Comparison of ENCODE assay signal across 8 mouse cellular contexts in the genomic region with DNA sequence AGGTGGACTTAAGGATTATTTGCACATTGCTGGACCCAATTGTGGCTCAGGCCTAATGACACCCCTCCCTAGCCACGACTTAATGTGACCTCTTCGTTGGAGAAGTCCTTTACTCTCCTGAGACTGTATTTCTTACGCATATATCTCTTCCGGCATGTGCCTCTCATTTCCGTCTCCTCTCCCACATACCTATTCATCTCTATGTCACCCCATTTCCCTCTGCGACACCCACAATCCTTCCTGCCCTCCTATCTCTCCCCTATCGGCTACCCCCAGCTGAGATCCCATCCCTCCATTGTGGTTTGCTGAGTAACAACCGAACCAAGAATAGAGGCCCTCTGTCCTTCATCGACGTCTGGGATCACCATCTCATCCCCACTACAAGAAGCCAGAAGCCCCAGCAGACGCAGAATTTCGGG. TPM values are rescaled to one million over a fixed set of nuclear protein-coding genes. Genes with fewer than 3 reads are reported as not detected.
DNase-seq lines count a peak whose midpoint lies in the region; ATAC-seq lines count a peak whose summit lies in the region.

No protein-coding gene starts in this region.

- no peaks in the 10 kb centered on the region for H3K36me3 ChIP-seq in kidney, embryonic 14.5 days (ENCODE audit: control insufficient read depth, insufficient read depth, low read length)
- H3K36me3 ChIP-seq in intestine, embryonic 14.5 days (ENCODE audit: control insufficient read depth, insufficient read depth, low read length): no peaks in the 10 kb centered on the region

- no peak for ATAC-seq in kidney, embryonic 14.5 days (ENCODE audit: low FRiP score, low TSS enrichment)
- peak; percentile 45 for ATAC-seq in common myeloid progenitor, adult 5-6 weeks (replicated peaks; ENCODE audit: low read depth, poor library complexity, severe bottlenecking)
- no peak for ATAC-seq in intestine, embryonic 14.5 days (replicated peaks; ENCODE audit: low FRiP score, low TSS enrichment, low read depth)
- 0 out of 2 replicates have a peak, but pooled peaks have one; percentile 1 for ATAC-seq in monocyte, adult 5-6 weeks (replicated peaks; ENCODE audit: insufficient number of reproducible peaks, low FRiP score, low TSS enrichment, poor library complexity, severe bottlenecking)

- H3K9me3 ChIP-seq in kidney, embryonic 14.5 days (ENCODE audit: control insufficient read depth, low read length): no peaks in the 10 kb centered on the region
- no peaks in the 10 kb centered on the region for H3K9me3 ChIP-seq in intestine, embryonic 14.5 days (ENCODE audit: control insufficient read depth, low read length)

- no peak for DNase-seq in kidney, adult 8-10 months
- DNase-seq in intestine, embryonic 14.5 days (ENCODE audit: low spot score): no peak
- no peak for DNase-seq in T-cell, adult 2 months (ENCODE audit: low spot score)
- DNase-seq in right cerebral cortex, postnatal 14 days: no peak
- no peak for DNase-seq in urinary bladder, adult 2 months (ENCODE audit: low spot score)

- H3K27ac ChIP-seq in kidney, embryonic 14.5 days (ENCODE audit: low read depth, low read length): no peak overlapping the region
- H3K27ac ChIP-seq in intestine, embryonic 14.5 days (ENCODE audit: low read depth): 0 out of 2 replicates have a peak overlapping the region, but pooled peaks have one; percentile 3

- H3K4me2 ChIP-seq in kidney, embryonic 14.5 days (replicated peaks; ENCODE audit: low read depth, low read length): peak overlapping the region; percentile 94
- peak overlapping the region; percentile 90 for H3K4me2 ChIP-seq in intestine, embryonic 14.5 days (ENCODE audit: low read length)

- 9% methylated on average over 12 of the region's 12 CpGs for WGBS in kidney, embryonic 14.5 days
- WGBS in intestine, embryonic 14.5 days: 14% methylated on average over 12 of the region's 12 CpGs

- peak overlapping the region; percentile 68; the same call in 1 of the 2 replicates for H3K9ac ChIP-seq in kidney, embryonic 14.5 days (ENCODE audit: low read depth, low read length)
- H3K9ac ChIP-seq in intestine, embryonic 14.5 days (ENCODE audit: low read length): no peak overlapping the region

- H3K4me1 ChIP-seq in kidney, embryonic 14.5 days (ENCODE audit: control insufficient read depth, insufficient read depth, low read length): peaks cover 18% of the 10 kb centered on the region
- peaks cover 10% of the 10 kb centered on the region; the same call in 1 of the 2 replicates for H3K4me1 ChIP-seq in intestine, embryonic 14.5 days (replicated peaks; ENCODE audit: control insufficient read depth, insufficient read depth, low read length)

- peak overlapping the region; percentile 59 for H3K4me3 ChIP-seq in kidney, embryonic 14.5 days (ENCODE audit: low read length)
- H3K4me3 ChIP-seq in intestine, embryonic 14.5 days (ENCODE audit: low read depth, low read length): peak overlapping the region; percentile 59

- peaks cover 20% of the 10 kb centered on the region for H3K27me3 ChIP-seq in kidney, embryonic 14.5 days (ENCODE audit: control insufficient read depth, insufficient read depth, low read length)
- peaks cover 13% of the 10 kb centered on the region; the same call in 1 of the 2 replicates for H3K27me3 ChIP-seq in intestine, embryonic 14.5 days (replicated peaks; ENCODE audit: control insufficient read depth, insufficient read depth, low read length)

RNA-seq across cellular contexts. Expression of a gene that starts 2.8 kb away (rescaled TPM):
- polyA plus RNA-seq in kidney, embryonic 14.5 days (2014; fragmentation: Nextera tagmentation; extraction: Ambion mirVana): 3.8 and 5.1 TPM in 2 replicates
- total RNA-seq in common myeloid progenitor, adult 5-6 weeks (2017): 47.9 and 84.6 TPM in 2 replicates
- polyA plus RNA-seq in intestine, embryonic 14.5 days (2014; fragmentation: Nextera tagmentation; extraction: Ambion mirVana): 2.4 and 3.2 TPM in 2 replicates
- 59.4 to 115 TPM (median 71.4 TPM) in 3 replicates for total RNA-seq in monocyte, adult 5-6 weeks (2017)
- polyA plus RNA-seq in urinary bladder, adult 2 months (2012; rRNA removed): 16.2 and 27.6 TPM in 2 replicates

RNA-seq across cellular contexts. Expression of a gene that starts 9.0 kb away (rescaled TPM):
- 33.6 and 36.5 TPM in 2 replicates for polyA plus RNA-seq in kidney, embryonic 14.5 days (2014; fragmentation: Nextera tagmentation; extraction: Ambion mirVana)
- total RNA-seq in common myeloid progenitor, adult 5-6 weeks (2017): 39.3 and 60.3 TPM in 2 replicates
- 27.2 and 32.0 TPM in 2 replicates for polyA plus RNA-seq in intestine, embryonic 14.5 days (2014; fragmentation: Nextera tagmentation; extraction: Ambion mirVana)
- total RNA-seq in monocyte, adult 5-6 weeks (2017): 29.3 to 50.4 TPM (median 44.2 TPM) in 3 replicates
- 25.6 TPM in 2 replicates for polyA plus RNA-seq in urinary bladder, adult 2 months (2012; rRNA removed)

RNA-seq across cellular contexts. Expression of a gene that starts 14.6 kb away (rescaled TPM):
- 1.8 and 2.5 TPM in 2 replicates for polyA plus RNA-seq in kidney, embryonic 14.5 days (2014; fragmentation: Nextera tagmentation; extraction: Ambion mirVana)
- total RNA-seq in common myeloid progenitor, adult 5-6 weeks (2017): 0.46 and 0.87 TPM in 2 replicates
- 2.2 and 2.6 TPM in 2 replicates for polyA plus RNA-seq in intestine, embryonic 14.5 days (2014; fragmentation: Nextera tagmentation; extraction: Ambion mirVana)
- total RNA-seq in monocyte, adult 5-6 weeks (2017): 0.29 to 1.2 TPM (median 0.96 TPM) in 3 replicates
- polyA plus RNA-seq in urinary bladder, adult 2 months (2012; rRNA removed): 1.1 and 1.3 TPM in 2 replicates

RNA-seq across cellular contexts. Expression of a gene that starts 29.3 kb away (rescaled TPM):
- 24.8 and 32.4 TPM in 2 replicates for polyA plus RNA-seq in kidney, embryonic 14.5 days (2014; fragmentation: Nextera tagmentation; extraction: Ambion mirVana)
- 11.9 and 17.5 TPM in 2 replicates for total RNA-seq in common myeloid progenitor, adult 5-6 weeks (2017)
- polyA plus RNA-seq in intestine, embryonic 14.5 days (2014; fragmentation: Nextera tagmentation; extraction: Ambion mirVana): 27.0 and 27.4 TPM in 2 replicates
- 33.9 to 38.4 TPM (median 36.5 TPM) in 3 replicates for total RNA-seq in monocyte, adult 5-6 weeks (2017)
- polyA plus RNA-seq in urinary bladder, adult 2 months (2012; rRNA removed): 42.4 and 49.7 TPM in 2 replicates

RNA-seq across cellular contexts. Expression of a gene that starts 30.6 kb away (rescaled TPM):
- polyA plus RNA-seq in kidney, embryonic 14.5 days (2014; fragmentation: Nextera tagmentation; extraction: Ambion mirVana): 93.5 and 98.8 TPM in 2 replicates
- 55.1 and 57.4 TPM in 2 replicates for total RNA-seq in common myeloid progenitor, adult 5-6 weeks (2017)
- polyA plus RNA-seq in intestine, embryonic 14.5 days (2014; fragmentation: Nextera tagmentation; extraction: Ambion mirVana): 93.8 and 98.4 TPM in 2 replicates
- total RNA-seq in monocyte, adult 5-6 weeks (2017): 20.9 to 26.6 TPM (median 23.0 TPM) in 3 replicates
- polyA plus RNA-seq in urinary bladder, adult 2 months (2012; rRNA removed): 50.4 and 64.6 TPM in 2 replicates

Comparison
In these comparisons a context has a peak if more than half of its experiments do, and no peak if none do; other contexts are left out.
1. ATAC-seq: peak in common myeloid progenitor, adult 5-6 weeks (single experiment) and monocyte, adult 5-6 weeks (single experiment); none in kidney, embryonic 14.5 days (single experiment) and intestine, embryonic 14.5 days (single experiment).